Mouse (Mus musculus) olfactory bulb, adult 2 months (tissue): ENCODE measurements around the gene Ubap2. TPM values are rescaled to one million over a fixed set of nuclear protein-coding genes. Genes with fewer than 3 reads are reported as not detected.

Source experiments
- H3K27ac ChIP-seq: fragments of 200-500 bp; 2 replicates; pipeline ENCODE4 v1.5.1; 2012; ENCODE audit warnings: low read depth, low read length; ENCODE audit not compliant: insufficient read depth
- H3K4me1 ChIP-seq: fragments of 200-500 bp; 2 replicates; pipeline ENCODE4 v1.6.1; 2012; ENCODE audit warnings: low read length; ENCODE audit not compliant: control insufficient read depth, insufficient read depth
- H3K4me3 ChIP-seq: fragments of 200-500 bp; 2 replicates; pipeline ENCODE4 v1.5.1; 2012; ENCODE audit warnings: mild to moderate bottlenecking, low read depth, low read length, moderate library complexity; ENCODE audit not compliant: insufficient read depth
- CTCF ChIP-seq: fragments of 200-500 bp; IDR thresholded peaks from 2 replicates; pipeline ENCODE4 v1.5.1; 2012; ENCODE audit warnings: low read depth, mild to moderate bottlenecking, low read length, moderate library complexity; ENCODE audit not compliant: insufficient read depth
- POLR2A ChIP-seq: fragments of 200-500 bp; IDR thresholded peaks from 2 replicates; pipeline ENCODE4 v1.6.1; 2012; ENCODE audit warnings: mild to moderate bottlenecking, low read depth, low read length, moderate library complexity; ENCODE audit not compliant: insufficient read depth
- WGBS: fragments of 180-500 bp; shearing (Covaris S2); methylation state at CpG from one replicate; pipeline ENCODE4 v1.1.7; 2018; 5-methylcytosine and 5-hydroxymethylcytosine counted together
- polyA plus RNA-seq: library from polyadenylated mRNA; stranded (reverse); fragments of >200 nt; gene quantifications from 2 replicates; pipeline ENCODE4 v1.2.4, GENCODE M21; 2012; ENCODE audit warnings: low replicate concordance; ENCODE audit not compliant: missing spikeins, insufficient read depth, insufficient read length

Ubap2 gene
- polyA plus RNA-seq, 1 experiment: 69.5 TPM

DNA sequence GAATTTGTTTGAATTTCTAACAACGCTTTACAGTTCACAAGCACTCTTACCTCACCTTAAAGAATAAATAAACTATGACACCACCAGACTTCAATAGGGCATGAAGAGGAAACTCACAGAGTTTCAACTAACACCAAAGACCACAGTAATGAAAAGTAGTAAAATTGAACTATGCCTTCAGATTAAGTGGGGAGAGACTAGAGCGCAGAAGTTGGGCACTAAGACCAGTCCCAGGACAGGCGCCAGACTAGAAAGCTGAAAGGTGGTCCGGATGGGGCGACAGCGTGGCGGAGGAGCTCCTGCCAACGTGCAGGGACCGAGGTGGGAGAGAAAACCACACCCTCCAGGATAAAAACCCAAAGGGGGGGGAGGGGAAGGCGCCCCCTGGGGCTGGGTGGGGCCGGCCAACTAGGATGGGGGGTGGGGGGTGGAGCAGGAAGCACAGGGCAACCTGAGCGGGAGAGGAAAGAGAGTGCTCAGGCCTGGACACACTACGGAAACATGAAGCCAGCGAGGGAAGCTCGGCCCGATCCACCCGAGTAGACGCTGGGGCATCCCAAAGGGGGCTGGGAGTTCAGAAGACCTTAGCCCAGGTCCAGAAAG is 466 bp downstream of the Ubap2 start:
- H3K27ac ChIP-seq: peak overlapping the region; percentile 87
- 1% methylated on average over 18 of the region's 18 CpGs for WGBS

DNA sequence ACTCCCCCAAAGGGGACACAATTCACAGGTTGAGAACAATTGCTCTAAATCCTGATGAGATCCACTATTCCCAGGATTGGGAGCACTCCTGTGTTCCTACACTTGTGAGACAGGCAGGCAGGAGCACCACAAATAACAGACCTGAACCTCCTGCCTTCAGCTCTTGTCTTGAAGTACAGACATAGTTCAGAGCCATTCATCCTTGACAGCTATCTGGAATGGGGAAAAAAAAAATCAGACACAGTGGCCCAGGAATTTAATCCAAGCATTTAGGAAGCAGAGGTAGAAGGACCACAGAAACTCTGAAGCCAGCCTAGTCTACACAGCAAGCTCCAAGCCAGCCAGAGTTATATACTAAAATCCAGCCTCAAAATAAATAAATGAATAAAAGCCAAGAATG is 6.8 kb downstream of the Ubap2 start:
- Histone ChIP-seq H3K27ac (no peak overlapping the region), H3K4me1 (peaks cover 2% of the 10 kb centered on the region; the same call in 1 of the 2 replicates), H3K4me3 (no peak overlapping the region)
- TF ChIP-seq POLR2A: no peak
- TF ChIP-seq CTCF: no peak

More for the DNA sequence above, 466 bp downstream of the Ubap2 start:
- TF ChIP-seq POLR2A: no peak
- Histone ChIP-seq H3K4me1 (peaks cover 5% of the 10 kb centered on the region), H3K4me3 (peak overlapping the region; percentile 59)

DNA sequence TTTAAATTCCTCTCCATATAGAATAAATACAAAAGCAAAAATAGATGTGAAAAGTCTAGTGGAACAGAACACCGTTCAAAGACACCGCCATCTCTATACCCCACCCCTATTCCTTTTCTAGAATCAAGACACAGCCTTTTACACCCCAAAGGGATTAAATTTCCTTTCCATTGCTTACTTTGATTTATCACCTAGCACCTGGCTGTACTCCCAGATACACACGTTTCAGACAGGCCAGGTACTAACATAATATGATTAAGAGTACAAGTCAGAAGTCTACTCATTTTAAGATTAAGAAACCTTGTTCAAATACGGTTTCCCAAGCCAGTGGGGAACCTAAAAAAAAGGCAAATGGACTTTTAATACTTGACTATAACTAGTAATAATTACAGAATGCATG is 8.6 kb downstream of the Ubap2 start:
- no peak overlapping the region for H3K4me3 ChIP-seq
- no peak overlapping the region for H3K27ac ChIP-seq
- WGBS: 71% methylated on average over 4 of the region's 4 CpGs

DNA sequence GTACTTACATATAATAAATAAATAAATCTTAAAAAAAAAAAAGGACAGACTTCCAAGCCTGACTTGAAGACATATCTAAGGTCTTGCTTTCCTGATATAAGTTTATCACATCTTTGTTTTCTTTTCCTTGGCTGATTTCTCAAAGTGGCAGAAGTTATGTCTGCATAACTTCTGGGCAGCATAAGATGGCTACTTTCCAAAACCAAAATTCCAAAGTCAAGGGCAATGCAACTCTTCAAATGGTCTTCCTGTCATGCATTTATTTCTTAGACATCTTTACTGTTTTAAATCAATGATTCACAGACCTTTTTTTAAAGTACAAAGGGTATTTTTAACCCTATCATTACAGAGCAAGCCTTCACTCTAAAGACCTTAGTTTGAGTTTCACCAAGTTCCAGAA is 14.3 kb downstream of the Ubap2 start:
- Histone ChIP-seq H3K4me3 (no peak overlapping the region), H3K4me1 (peaks cover 2% of the 10 kb centered on the region; the same call in 1 of the 2 replicates), H3K27ac (no peak overlapping the region)
- TF ChIP-seq CTCF (no peak), POLR2A (no peak)

More for the DNA sequence above, 8.6 kb downstream of the Ubap2 start:
- no peaks in the 10 kb centered on the region for H3K4me1 ChIP-seq
- TF ChIP-seq CTCF (no peak), POLR2A (no peak)

GRCm38 (mm10) chr4:41259019-41259418 is 15.9 kb downstream of the Ubap2 start:
- TF ChIP-seq CTCF: no peak
- no peak for TF ChIP-seq POLR2A
- 77% methylated on average over 4 of the region's 4 CpGs for WGBS

DNA sequence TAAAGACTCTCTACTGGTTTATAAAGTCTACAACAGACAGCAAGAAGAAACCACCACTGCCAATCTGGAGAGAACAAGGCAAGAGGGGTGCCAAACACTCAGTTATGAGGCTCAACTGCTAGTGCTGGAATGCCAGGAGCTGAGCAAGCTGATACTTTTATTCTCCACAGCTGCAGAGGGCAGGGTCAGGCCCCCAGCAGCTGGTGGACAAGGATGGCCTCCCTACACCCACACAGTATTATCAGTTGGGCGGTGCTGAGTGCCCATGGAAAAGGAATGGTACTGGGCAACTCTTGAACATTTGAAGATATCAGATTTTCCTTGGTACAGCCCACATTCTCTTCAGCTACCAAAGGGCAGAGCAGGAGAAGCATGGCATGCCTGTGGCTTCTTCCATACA is 17.2 kb downstream of the Ubap2 start:
- WGBS: 93% methylated on average over 1 of the region's 1 CpGs
- Histone ChIP-seq H3K4me1 (peaks cover 5% of the 10 kb centered on the region; the same call in 1 of the 2 replicates), H3K4me3 (no peak overlapping the region), H3K27ac (no peak overlapping the region)
- TF ChIP-seq POLR2A (no peak), CTCF (no peak)

More at GRCm38 (mm10) chr4:41259019-41259418, 15.9 kb downstream of the Ubap2 start:
- no peak overlapping the region for H3K4me3 ChIP-seq
- peaks cover 5% of the 10 kb centered on the region; the same call in 1 of the 2 replicates for H3K4me1 ChIP-seq
- H3K27ac ChIP-seq: no peak overlapping the region

DNA sequence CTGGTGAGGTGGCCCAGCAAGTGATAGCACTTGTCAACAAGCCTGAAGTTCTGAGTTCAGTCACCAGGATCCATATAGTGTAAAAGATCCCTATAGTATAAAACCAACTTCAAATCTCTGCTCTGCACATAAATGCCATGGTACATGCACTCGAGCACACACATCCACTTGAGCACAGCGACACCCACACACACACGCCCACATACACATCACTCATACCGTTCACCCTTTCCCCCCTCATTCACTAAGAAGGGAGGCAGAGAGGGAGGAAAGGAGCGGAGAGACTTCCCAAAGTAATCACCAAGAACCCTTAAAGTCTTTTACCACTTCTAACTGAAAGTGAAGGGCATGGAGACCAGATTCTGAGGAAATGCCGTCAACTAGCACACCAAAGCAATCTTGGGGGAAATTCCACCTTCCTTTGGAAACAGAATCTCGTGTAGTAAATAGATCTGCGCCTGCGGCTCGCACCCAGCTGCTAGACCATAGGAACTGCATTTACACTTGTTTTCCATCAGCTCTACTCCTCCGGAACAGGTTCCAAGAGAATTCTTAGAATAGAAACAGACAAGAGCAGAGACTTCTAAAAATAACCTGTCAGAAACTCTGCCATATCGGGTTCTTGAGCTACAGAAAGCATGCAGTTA is 19.3 kb downstream of the Ubap2 start:
- WGBS: 36% methylated on average over 12 of the region's 12 CpGs
- H3K27ac ChIP-seq: no peak overlapping the region
- peaks cover 5% of the 10 kb centered on the region; the same call in 1 of the 2 replicates for H3K4me1 ChIP-seq
- H3K4me3 ChIP-seq: no peak overlapping the region
- TF ChIP-seq POLR2A: no peak
- TF ChIP-seq CTCF: no peak

DNA sequence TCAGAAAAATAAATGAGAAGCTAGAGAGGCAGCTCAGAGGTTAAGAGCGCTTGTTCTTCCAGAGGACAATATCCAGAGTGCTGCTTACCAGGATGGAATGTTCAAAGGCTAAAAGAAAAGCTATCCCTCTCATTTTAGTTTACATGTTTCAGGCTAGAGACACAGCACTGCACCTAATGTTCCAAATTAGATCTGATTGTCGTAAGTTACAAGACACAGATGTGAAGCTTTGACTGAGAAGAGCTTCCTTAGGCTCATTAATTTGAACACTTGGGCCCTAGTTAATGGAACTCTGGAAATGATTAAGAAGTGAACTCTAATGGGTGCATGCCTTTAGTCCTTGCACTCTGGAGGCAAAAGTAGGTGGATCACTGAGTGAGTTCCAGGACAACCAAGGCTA is 21.2 kb downstream of the Ubap2 start:
- 92% methylated on average over 2 of the region's 2 CpGs for WGBS

DNA sequence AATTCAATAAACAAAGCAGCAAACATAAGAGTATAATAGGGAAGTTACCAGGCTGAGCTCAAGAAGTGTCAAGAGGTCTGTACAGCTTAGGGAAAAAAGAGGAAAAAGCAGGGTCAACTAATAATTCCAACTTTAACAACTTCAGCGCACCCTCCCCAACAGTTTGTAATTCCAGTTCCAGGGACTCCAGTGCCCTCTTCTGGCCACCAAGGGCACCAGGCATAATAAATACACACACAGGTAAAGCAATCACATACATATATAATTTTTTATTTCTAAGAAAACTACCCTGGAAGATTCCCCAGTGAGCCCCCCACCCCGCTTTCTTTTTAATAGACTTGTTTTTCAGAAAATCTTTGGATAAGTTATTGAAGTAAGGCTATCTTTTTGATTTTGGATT is 29.5 kb downstream of the Ubap2 start:
- 96% methylated on average over 2 of the region's 2 CpGs for WGBS
- TF ChIP-seq CTCF: no peak
- TF ChIP-seq POLR2A: no peak
- Histone ChIP-seq H3K4me1 (no peaks in the 10 kb centered on the region), H3K27ac (no peak overlapping the region), H3K4me3 (no peak overlapping the region)

More for the DNA sequence above, 21.2 kb downstream of the Ubap2 start:
- no peak overlapping the region for H3K4me3 ChIP-seq
- no peak overlapping the region for H3K27ac ChIP-seq
- TF ChIP-seq POLR2A: no peak
- no peak for TF ChIP-seq CTCF
- peaks cover 5% of the 10 kb centered on the region; the same call in 1 of the 2 replicates for H3K4me1 ChIP-seq
